Mouse (Mus musculus) CD4-positive, CD25-positive, alpha-beta regulatory T cell, adult 9 weeks (primary cell): ENCODE results near the gene Ybx1. TPM values are rescaled to one million over a fixed set of nuclear protein-coding genes. Genes with fewer than 3 reads are reported as not detected.

Experiments
- polyA plus RNA-seq: library from polyadenylated mRNA; unstranded; fragments of 100-300 nt; shearing (Covaris generic); gene quantifications from one replicate; pipeline ENCODE4 v1.2.1, GENCODE M21; 2017

Ybx1 gene
- 57.1 TPM for polyA plus RNA-seq

DNA sequence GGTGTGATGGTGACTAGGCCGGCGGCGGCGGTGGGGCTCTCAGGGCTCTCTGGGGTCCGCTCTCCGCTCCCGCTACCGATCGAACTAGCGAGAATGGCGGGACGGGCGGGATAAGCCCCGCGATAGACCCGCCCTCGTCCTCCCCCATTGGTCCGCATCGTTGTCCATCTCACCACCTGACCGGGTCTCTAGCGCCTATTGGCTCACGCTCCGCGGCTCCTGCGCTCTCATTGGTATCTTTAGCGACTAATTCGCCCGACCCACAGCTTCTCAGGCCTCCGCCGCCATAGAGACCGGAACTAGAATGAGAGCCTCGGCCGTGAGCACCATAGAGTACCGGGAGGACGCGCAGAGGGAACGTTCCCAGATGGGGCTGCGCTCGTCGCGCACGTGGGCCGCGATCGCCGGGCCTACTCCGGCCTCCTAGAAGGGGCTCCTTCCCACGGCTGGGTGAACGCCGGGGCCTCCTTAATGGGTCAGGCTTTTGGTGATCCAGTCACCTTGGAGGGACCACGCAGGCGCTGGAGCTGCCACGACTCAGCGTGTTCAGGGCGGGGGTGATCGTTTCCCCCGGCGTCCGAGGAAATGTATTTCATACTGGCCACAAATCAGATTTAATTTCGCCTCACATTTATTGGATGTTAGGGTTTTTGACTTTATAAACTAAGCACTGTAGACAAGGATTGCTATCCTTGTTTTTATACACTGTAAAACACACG lies at the start of gene Ybx1:
Gene Ybx1, minus strand, starts transcription at position 190 of the 719 bp plus-strand sequence.

DNA sequence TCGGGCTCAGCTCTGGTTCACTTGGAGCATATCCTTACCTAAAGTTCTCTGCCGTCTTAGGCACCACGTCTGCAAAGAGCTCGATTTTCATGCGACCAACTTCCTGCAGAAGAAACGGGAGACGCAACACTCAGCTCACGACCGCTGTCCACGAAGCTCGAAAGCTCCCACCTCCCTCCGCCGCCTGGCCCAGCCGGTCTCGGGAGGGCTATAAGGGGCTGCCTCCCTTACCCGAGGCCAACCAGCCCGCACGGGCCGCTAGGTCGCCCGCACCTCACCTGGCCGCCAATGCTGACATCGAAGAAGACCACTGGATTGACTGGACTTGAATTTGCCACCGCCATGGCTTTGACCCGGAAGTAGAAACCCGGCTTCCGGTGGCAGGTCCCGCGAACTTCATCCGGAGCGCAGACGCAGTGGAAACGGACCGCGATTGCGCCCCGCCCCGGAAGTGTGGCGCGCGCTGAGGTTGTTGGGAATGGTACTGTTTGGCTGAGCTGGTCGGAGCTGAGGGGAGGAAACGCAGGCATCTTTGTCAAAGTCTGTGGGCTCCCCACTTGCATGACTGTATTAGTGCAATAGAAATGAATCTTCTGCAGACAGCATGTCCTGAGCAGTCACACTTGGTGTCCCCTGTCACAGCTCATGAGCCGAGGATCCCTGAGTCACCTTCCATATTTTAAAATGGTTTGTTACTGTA lies 25.9 kb upstream of the Ybx1 start, which contains the start of gene Ppih:
Gene Ppih, minus strand, starts transcription at position 416 of the 700 bp plus-strand sequence.

DNA sequence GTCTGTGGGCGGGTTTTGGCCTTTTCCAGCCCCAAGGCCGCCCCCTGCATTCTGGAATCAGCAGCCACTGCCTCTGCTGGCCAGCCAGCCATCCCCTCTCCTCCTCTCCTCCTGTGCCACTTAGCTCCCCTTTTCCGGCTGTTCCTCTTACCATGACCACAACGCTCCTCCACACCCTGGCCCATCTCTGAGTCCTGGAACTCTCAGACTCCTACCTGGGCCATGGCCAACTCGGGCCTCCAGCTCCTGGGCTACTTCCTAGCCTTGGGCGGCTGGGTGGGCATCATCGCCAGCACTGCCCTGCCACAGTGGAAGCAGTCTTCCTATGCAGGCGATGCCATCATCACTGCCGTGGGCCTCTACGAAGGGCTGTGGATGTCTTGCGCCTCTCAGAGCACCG lies 39.1 kb downstream of the Ybx1 start, which contains the start of gene Cldn19:
Gene Cldn19, plus strand, starts transcription at position 64 of the 400 bp plus-strand sequence.

DNA sequence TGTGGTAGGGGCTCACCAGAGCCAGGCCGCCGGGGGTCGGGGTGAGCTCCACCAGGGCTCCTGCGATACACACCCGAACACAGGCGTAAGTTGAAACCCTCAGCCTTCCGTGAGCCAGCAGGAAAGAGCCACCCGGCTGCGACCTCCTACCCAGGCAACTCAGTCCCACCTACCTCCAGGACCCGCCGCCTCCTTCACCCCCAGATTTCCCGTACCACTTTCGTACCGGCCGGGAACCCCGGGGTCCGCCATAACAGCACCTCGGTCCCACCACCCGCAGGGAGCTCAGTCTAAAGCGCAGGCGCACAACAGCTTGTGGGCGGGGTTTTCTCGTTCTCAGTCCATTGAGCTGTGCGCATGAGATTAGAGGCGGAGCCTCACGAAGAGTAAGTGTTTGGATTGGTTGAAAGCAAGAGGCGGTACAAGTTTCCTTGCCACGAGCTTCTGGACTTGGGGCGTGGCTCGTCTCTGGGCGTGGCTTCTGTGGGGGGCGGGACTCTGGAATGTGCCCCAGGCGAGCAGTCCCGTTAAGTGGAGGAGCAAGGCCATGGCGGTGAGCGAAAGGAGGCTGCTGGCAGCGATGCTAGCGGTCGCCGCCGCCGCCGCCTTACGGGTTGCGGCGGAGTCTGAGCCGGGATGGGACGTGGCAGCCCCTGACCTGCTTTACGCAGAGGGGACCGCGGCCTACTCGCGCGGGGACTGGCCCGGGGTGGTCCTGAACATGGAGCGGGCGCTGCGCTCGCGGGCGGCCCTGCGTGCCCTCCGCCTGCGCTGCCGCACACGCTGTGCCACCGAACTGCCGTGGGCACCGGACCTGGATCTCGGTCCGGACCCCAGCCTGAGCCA lies 61.8 kb downstream of the Ybx1 start, which contains the start of the genes AU022252 and P3h1:
Gene AU022252, minus strand, starts transcription at position 303 of the 846 bp plus-strand sequence.
Gene P3h1, plus strand, starts transcription at position 506 of the 846 bp plus-strand sequence.

Other genes starting within 250 kb of the Ybx1 start
- 79.4 TPM for gene Slc2a1, start 185.9 kb downstream of the Ybx1 start, polyA plus RNA-seq
- gene Zfp691, start 120.4 kb downstream of the Ybx1 start, polyA plus RNA-seq: 3.6 TPM
- gene Ermap, start 104.6 kb downstream of the Ybx1 start, polyA plus RNA-seq: 0.68 TPM
- gene Svbp, start 99.3 kb downstream of the Ybx1 start, polyA plus RNA-seq: 71.6 TPM
- 0.35 TPM for gene Tmem269, start 76.4 kb downstream of the Ybx1 start, polyA plus RNA-seq
- 22.8 TPM for gene AU022252, start 61.9 kb downstream of the Ybx1 start, polyA plus RNA-seq
- gene P3h1, start 61.7 kb downstream of the Ybx1 start, polyA plus RNA-seq: 1.9 TPM
- not detected for gene Cldn19, start 39.2 kb downstream of the Ybx1 start, polyA plus RNA-seq
- gene Ppih, start 25.9 kb upstream of the Ybx1 start, polyA plus RNA-seq: 49.7 TPM
- 15.1 TPM for gene Ccdc30, start 120.9 kb upstream of the Ybx1 start, polyA plus RNA-seq
- gene Ppcs, start 127.8 kb upstream of the Ybx1 start, polyA plus RNA-seq: 48.4 TPM
- 0.62 TPM for gene Zmynd12, start 128.2 kb upstream of the Ybx1 start, polyA plus RNA-seq
- gene Rimkla, start 198.0 kb upstream of the Ybx1 start, polyA plus RNA-seq: 0.15 TPM
- gene Foxj3, start 242.4 kb upstream of the Ybx1 start, polyA plus RNA-seq: 11.4 TPM
- 1.4 TPM for gene Frg2f1, start 244.9 kb upstream of the Ybx1 start, polyA plus RNA-seq